Mouse (Mus musculus): ENCODE data around the gene C1qtnf1. TPM values are rescaled to one million over a fixed set of nuclear protein-coding genes. Genes with fewer than 3 reads are reported as not detected.

The C1qtnf1 gene
- polyA plus RNA-seq, 1 experiment from 2014 or later, result 6.3 TPM

DNA sequence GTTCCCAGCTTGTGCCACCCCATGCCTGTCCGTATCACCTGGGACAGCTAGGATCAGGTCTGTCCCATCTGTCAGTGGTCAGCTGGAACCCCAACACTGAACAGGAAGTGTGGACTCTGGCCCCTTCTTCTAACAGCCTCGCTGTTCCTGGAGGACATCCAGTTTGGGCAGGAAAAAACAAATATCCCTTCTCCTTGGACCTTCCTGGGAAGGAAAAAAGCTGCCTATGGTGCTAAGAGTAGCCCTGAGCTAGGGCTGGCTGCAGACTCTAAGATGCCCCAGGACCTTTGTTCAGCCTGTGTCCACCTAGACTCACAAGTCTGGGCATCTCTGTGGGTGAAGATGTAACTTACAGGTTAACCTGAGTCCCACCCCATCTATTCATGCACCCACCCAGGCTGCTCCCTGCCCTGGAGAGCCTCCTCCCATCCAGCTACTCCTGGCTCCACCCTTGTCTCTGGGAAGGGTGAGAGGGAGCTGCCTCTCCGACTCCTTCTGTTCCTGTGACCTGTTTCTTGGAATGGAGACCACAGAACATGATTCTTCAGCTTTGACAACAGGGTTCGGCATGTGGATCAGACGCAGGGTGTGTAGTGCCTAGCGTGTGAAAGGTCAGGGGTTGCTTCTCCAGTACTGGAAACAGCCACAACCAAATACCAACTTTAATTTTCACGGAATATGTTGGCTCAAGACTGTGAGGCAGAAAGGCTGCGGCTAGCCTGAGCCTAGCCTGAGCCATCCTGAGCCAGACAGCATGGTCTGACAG, 1.1 kb downstream of the C1qtnf1 start:
- Histone ChIP-seq H3K9me3 (no peaks in the 10 kb centered on the region), H3K36me3 (no peaks in the 10 kb centered on the region), H3K27me3 (replicated peaks) (no peaks in the 10 kb centered on the region), H3K9ac (peak overlapping the region; percentile 18; the same call in 1 of the 2 replicates), H3K4me1 (replicated peaks) (peaks cover 43% of the 10 kb centered on the region), H3K4me2 (replicated peaks) (peak overlapping the region; percentile 63), H3K27ac (peak overlapping the region; percentile 82), H3K4me3 (replicated peaks) (peak overlapping the region; percentile 38)
- WGBS, result 44% methylated on average over 8 of the region's 8 CpGs
- no peak for ATAC-seq

DNA sequence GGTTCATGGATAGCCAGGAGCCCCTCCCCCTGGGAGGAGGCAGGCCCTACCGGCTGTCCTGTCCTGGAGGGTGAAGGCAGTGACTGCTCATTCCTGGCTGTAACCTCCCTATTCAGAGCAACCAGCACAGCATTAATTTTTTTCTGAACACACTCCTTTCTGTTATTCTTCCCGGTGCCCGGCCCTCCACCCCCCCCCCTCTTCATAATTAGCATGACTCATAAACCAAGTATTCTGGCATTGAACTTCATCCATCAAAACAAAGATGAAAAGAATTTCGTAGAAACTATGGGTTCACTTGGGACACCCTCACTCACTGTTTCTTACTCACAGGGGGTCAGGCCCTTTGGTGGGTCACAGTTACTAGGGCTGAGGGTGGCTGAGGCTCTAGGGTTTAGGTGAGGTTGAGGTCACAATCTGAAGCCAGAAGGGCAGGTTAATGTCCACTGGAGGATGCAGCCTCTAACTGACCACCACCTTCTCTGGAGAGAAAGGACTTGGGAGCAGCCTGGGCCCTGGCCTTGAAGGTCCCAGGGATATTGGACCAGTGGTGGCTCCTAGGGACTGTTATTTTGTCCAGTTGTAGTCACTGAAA, 2.4 kb downstream of the C1qtnf1 start:
- no peak for ATAC-seq
- peaks cover 45% of the 10 kb centered on the region for H3K4me1 ChIP-seq (replicated peaks)
- no peak overlapping the region for H3K4me3 ChIP-seq (replicated peaks)
- no peaks in the 10 kb centered on the region for H3K36me3 ChIP-seq
- H3K27me3 ChIP-seq (replicated peaks), result no peaks in the 10 kb centered on the region
- WGBS, result 30% methylated on average over 4 of the region's 4 CpGs
- no peak overlapping the region; the same call in 1 of the 2 replicates for H3K9ac ChIP-seq
- H3K9me3 ChIP-seq, result no peaks in the 10 kb centered on the region
- no peak overlapping the region for H3K27ac ChIP-seq
- H3K4me2 ChIP-seq (replicated peaks), result 0 out of 2 replicates have a peak overlapping the region, but pooled peaks have one; percentile 19

DNA sequence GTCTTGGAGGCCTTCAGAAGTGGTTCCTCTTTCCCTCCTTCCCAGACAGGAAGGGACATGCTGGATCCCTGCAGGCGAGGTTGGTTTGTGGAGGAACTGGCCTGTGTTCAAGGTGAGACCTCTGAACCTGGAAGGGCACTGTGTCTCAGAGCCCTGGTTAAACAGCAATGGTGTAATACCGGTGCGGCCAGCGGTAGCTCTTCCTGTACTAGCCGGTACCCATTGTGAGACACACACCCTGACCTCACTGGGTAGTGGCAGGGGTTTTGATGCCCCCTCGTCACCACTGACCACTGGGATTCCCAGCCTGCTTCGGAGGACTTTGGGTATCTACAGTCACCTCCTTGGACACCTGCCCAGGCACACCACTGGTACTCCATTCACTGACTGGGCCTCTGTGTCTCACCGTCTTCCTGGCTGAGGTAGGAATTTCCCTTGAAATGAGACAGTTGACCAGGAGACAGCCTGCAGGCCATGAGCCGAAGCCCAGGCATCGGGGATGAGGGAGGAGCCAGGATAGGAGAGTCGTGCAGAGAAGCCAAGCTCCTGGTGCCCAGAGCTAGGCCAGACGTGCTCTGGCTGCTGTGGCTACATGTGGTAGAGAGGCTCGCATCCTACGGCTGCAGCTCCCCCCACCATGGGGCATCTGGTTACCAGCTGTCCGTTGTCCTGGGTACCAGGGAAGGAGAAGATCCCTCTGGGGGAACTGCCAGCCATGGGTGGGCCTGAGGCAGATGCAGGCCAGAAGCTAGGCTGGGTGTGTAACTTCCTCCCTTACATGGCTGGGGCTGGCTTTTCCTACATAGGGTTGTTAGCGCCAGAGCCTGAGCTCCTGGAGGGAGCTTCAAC, 3.3 kb downstream of the C1qtnf1 start:
- Histone ChIP-seq H3K36me3 (no peaks in the 10 kb centered on the region), H3K4me2 (replicated peaks) (no peak overlapping the region), H3K27ac (no peak overlapping the region), H3K4me1 (replicated peaks) (peaks cover 45% of the 10 kb centered on the region), H3K27me3 (replicated peaks) (no peaks in the 10 kb centered on the region), H3K9me3 (no peaks in the 10 kb centered on the region), H3K4me3 (replicated peaks) (no peak overlapping the region), H3K9ac (no peak overlapping the region)
- WGBS, result 67% methylated on average over 16 of the region's 16 CpGs
- no peak for ATAC-seq

DNA sequence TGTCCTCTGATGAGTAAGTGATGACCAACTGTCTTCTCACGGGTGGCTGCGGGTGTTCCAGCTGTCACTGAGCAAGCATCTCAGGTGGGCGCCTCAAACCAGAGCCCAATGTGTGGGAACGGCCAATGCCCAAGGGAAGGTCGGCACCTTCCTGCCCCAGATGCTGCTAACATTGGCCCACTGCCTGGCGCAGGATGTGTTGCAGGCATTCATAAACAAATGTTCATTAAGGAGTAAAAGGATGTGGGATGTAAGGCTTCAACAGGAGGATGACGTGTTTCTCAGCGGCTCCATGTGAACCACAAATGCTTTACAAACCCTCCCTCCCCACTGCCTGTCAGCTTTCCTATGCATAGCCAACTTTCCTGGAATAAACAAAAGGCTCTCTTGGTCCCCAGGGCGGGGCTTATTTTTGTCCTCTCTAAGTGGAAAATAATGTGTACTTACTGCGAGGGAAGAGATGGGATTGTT, 5.4 kb downstream of the C1qtnf1 start:
- peak overlapping the region; percentile 54 for H3K4me2 ChIP-seq (replicated peaks)
- H3K9ac ChIP-seq, result no peak overlapping the region; the same call in 1 of the 2 replicates
- peaks cover 44% of the 10 kb centered on the region for H3K4me1 ChIP-seq (replicated peaks)
- H3K27me3 ChIP-seq (replicated peaks), result no peaks in the 10 kb centered on the region
- H3K27ac ChIP-seq, result peak overlapping the region; percentile 54; the same call in 1 of the 2 replicates
- no peaks in the 10 kb centered on the region for H3K9me3 ChIP-seq
- ATAC-seq, result no peak
- peak overlapping the region; percentile 6 for H3K4me3 ChIP-seq (replicated peaks)
- 49% methylated on average over 10 of the region's 10 CpGs for WGBS
- no peaks in the 10 kb centered on the region for H3K36me3 ChIP-seq

DNA sequence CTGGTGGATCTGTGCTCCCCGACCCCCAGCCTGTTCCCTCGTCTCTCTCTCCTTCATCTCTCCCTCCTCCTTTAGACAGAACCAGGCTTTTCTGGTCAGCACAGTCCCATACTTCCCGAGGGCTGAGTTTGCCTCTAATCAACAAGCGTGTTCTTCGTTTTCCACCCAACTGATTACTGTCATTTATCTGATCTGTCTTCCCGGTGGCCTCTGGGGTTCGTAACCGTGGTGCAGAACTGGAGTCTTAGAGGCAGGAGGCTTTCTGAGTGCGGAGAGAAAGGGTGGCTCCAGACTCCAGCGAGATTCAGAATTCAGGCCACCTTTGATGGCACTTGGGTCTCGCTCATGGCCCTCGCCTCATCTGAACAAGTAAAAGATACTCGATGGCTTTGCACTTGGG, 6.1 kb downstream of the C1qtnf1 start:
- no peak for ATAC-seq
- H3K27me3 ChIP-seq (replicated peaks), result no peaks in the 10 kb centered on the region
- peak overlapping the region; percentile 7; the same call in 1 of the 2 replicates for H3K27ac ChIP-seq
- no peaks in the 10 kb centered on the region for H3K9me3 ChIP-seq
- 28% methylated on average over 13 of the region's 13 CpGs for WGBS
- H3K4me1 ChIP-seq (replicated peaks), result peaks cover 42% of the 10 kb centered on the region
- H3K36me3 ChIP-seq, result no peaks in the 10 kb centered on the region
- H3K4me3 ChIP-seq (replicated peaks), result peak overlapping the region; percentile 6
- H3K4me2 ChIP-seq (replicated peaks), result peak overlapping the region; percentile 54
- H3K9ac ChIP-seq, result no peak overlapping the region; the same call in 1 of the 2 replicates

DNA sequence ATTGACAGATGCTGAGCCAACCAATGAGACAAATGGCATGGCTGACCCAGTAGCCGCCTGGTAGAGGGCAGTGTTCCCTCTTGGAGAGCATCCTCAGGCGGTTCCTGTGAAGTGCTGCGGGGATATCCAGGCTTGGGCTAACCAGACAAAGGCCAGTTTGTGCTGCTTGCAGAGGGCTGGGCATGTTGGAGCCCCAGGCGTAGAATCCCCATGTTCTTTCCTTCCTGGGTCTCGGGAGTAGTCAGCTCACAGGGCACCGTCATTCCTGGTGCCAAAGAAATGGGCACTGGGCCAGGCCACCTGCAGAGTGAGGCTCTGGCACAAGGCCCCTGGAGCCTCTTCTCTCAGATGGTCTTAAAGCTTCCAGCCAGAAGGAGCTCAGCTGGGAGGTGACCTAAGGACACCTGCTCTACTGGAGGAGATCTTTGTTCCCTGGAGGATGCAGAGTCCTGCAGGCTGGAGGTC, 8.5 kb downstream of the C1qtnf1 start:
- Histone ChIP-seq H3K4me2 (replicated peaks) (no peak overlapping the region), H3K4me1 (replicated peaks) (peaks cover 30% of the 10 kb centered on the region), H3K9me3 (no peaks in the 10 kb centered on the region), H3K27ac (no peak overlapping the region), H3K4me3 (replicated peaks) (no peak overlapping the region), H3K9ac (no peak overlapping the region), H3K27me3 (replicated peaks) (no peaks in the 10 kb centered on the region), H3K36me3 (no peaks in the 10 kb centered on the region)
- 52% methylated on average over 6 of the region's 6 CpGs for WGBS
- no peak for ATAC-seq

DNA sequence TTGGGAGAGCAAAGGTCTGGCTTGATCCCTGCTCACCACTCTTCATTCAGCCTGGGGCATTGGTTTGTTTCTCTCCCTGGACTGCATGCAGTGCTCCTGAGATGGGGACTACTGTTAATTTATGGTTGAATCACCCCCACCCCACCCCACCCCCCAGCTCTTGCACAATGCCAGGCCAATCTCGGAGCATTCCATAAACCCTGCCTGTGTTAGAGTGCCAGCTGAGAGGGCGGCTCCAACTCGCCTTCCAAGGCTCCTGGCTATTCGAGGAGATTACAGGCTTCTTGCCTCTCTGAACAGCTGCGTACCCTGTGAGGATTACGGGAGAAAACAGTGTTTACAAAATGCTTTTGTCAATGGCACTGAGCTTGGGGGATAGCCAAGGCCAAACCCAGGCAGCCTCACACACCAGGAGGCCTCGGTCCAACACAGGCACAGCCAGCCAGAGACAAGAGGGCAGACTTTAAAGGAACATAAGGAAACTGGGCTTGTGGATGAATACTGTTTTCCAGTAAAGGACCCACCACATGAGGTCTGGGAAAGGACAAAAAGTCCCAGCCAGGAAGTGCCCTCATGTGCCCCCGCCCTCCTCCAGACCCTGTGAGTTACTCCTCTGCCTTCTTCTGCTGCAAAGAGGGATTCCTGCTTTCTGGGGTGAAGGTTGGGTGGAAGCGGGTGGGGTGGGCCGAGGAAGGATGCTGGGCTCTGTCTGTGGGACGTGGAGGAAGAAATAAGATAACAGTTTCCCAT, 10.8 kb downstream of the C1qtnf1 start:
- Histone ChIP-seq H3K9me3 (no peaks in the 10 kb centered on the region), H3K27me3 (replicated peaks) (no peaks in the 10 kb centered on the region), H3K36me3 (no peaks in the 10 kb centered on the region), H3K4me3 (replicated peaks) (no peak overlapping the region), H3K9ac (no peak overlapping the region), H3K4me1 (replicated peaks) (peaks cover 18% of the 10 kb centered on the region), H3K4me2 (replicated peaks) (no peak overlapping the region), H3K27ac (0 out of 2 replicates have a peak overlapping the region, but pooled peaks have one; percentile 20)
- 33% methylated on average over 11 of the region's 11 CpGs for WGBS
- ATAC-seq, result peak; percentile 53

DNA sequence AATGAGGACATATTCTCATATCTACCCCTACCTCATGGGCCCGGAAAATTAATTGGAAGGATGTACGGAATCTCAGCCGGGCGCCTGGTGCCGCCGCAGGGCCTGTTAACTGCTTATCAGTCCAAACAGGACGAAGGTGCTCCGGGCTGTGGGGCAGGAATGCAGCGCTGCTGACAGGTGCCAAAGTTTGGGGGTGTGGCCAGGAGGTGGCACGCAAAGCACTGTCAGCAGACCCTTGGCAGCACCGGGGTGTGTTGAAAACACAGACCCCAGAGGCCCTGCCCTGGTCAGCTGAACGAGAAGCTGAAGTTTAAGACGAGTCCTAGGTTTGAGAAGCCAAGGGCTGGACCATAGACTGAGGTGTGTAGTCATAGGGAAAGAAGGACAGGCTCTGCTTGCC, 14.7 kb downstream of the C1qtnf1 start:
- Histone ChIP-seq H3K9me3 (no peaks in the 10 kb centered on the region), H3K4me1 (replicated peaks) (peaks cover 10% of the 10 kb centered on the region; the same call in 1 of the 2 replicates), H3K4me3 (replicated peaks) (no peak overlapping the region), H3K27ac (no peak overlapping the region), H3K36me3 (no peaks in the 10 kb centered on the region), H3K4me2 (replicated peaks) (no peak overlapping the region), H3K9ac (no peak overlapping the region), H3K27me3 (replicated peaks) (no peaks in the 10 kb centered on the region)
- ATAC-seq, result peak; percentile 18; the same call in 1 of the 2 replicates
- 68% methylated on average over 13 of the region's 13 CpGs for WGBS

DNA sequence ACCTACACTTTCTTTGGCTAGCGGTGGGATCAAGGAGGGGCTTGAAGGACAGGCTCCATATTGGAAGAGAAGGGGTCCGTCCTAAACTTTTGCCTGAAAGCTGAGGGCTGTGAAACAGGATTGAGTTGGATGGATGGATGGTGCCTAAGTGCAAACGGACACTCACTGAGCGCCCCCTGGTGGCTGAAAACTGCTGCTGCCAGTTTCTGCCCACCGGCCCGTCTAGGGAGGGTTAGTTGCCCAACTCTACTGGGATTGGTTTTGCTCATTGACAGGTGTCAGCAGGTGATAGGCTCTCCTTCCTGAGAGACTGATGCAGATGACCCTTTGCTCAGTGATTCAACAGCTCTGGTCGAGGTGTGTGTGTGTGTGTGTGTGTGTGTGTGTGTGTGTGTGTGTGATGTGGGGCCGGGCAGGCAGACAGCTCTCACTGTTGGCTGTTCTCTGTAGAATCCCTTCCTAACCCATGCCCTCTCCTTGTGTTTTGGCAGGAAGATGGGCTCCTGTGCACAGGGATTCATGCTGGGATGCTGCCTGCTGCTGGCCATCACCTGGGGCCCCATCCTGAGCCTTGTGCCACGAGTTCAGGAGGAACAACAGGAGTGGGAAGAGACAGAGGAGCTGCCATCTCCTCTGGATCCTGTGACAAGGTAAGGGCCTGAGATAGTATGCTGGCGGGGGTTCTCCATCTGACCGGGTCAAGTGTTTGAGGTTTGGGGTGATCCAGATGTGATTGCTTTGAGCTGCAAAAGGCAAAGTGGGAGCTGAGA, 15.4 kb downstream of the C1qtnf1 start:
- Histone ChIP-seq H3K4me3 (replicated peaks) (no peak overlapping the region), H3K4me2 (replicated peaks) (no peak overlapping the region), H3K4me1 (replicated peaks) (peaks cover 5% of the 10 kb centered on the region; the same call in 1 of the 2 replicates), H3K36me3 (no peaks in the 10 kb centered on the region), H3K27me3 (replicated peaks) (no peaks in the 10 kb centered on the region), H3K27ac (no peak overlapping the region), H3K9ac (no peak overlapping the region), H3K9me3 (no peaks in the 10 kb centered on the region)
- 32% methylated on average over 11 of the region's 11 CpGs for WGBS
- peak; percentile 57 for ATAC-seq

DNA sequence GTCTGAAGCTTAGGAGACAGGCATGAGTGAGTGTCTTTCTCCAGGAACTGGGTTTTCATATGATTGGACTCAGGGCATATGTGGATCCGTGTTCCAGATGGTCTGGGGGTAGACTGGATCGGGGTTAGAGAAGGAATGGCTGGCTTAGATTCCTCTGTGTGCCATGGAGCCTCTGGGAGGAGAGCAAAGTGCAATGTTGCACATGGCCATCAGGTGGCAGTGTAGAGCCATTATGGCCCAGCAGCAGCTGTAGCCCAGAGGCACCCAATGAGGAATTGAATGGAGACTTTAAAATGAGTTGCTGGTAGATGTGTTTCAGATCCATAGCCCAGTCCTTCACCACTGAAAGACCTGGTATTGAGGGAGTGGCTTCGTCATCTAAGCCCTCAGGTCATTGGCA, 17.8 kb downstream of the C1qtnf1 start:
- Histone ChIP-seq H3K27me3 (replicated peaks) (no peaks in the 10 kb centered on the region), H3K9me3 (no peaks in the 10 kb centered on the region), H3K4me1 (replicated peaks) (no peaks in the 10 kb centered on the region), H3K27ac (no peak overlapping the region), H3K4me3 (replicated peaks) (no peak overlapping the region), H3K36me3 (no peaks in the 10 kb centered on the region), H3K9ac (no peak overlapping the region), H3K4me2 (replicated peaks) (no peak overlapping the region)
- 9% methylated on average over 3 of the region's 3 CpGs for WGBS
- ATAC-seq, result peak; percentile 73; the same call in 1 of the 2 replicates

DNA sequence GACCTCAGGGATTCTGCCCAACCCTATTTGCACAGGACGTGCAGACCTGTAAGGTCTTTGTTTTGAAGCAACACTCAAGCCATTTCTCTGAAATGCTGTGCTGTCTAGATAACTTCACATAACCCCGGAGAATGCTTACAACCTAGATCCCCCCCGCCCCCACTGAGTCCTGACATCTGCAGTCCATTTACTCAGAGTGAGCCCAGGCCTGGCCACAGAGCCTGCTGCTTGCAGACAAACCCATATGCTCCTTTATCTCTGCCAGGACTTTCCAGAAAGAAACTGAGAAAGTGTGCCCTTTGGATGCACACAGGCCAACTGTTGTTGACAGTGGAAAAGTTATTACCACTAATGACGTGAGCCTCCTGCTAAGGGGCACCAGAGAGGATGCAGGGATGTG, 19.3 kb downstream of the C1qtnf1 start:
- H3K4me3 ChIP-seq (replicated peaks), result no peak overlapping the region
- H3K9me3 ChIP-seq, result no peaks in the 10 kb centered on the region
- no peaks in the 10 kb centered on the region for H3K36me3 ChIP-seq
- no peak for ATAC-seq
- no peaks in the 10 kb centered on the region for H3K27me3 ChIP-seq (replicated peaks)
- H3K9ac ChIP-seq, result no peak overlapping the region
- 52% methylated on average over 4 of the region's 4 CpGs for WGBS
- no peaks in the 10 kb centered on the region for H3K4me1 ChIP-seq (replicated peaks)
- H3K27ac ChIP-seq, result no peak overlapping the region
- H3K4me2 ChIP-seq (replicated peaks), result no peak overlapping the region

Measured in intestine, embryonic 15.5 days (tissue).